Mouse (Mus musculus): Measurements from ENCODE around the gene Phxr2. TPM values are rescaled to one million over a fixed set of nuclear protein-coding genes. Genes with fewer than 3 reads are reported as not detected.
"Not testable (repeated sequence)": the region's sequence is repeated elsewhere in the genome, so short reads cannot be mapped to it uniquely, and the experiment has no call there.

Phxr2 gene
- total RNA-seq (2021) (not detected), polyA plus RNA-seq (2012; rRNA removed) (not detected in 2 replicates)
- long read RNA-seq, result 0 reads

DNA sequence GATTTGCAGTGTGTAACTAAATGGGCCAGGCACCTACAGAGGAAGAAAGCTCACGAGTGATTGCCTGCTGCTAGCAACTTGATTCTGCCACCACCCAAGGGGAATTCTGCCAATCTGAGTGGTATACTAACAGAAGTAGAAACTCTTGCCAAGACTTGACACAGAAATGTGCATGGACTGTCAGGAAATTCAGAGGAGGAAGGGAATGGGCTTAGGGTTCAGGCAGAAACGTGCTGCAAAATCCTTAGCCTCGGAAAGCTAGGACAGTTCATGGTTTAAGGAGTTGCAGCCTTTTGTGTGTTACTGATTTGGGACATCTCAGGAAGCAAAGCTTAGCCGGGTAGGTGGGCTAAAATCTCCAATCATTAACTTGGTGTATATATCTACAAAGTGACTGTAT, at the start of gene Phxr2:
Gene Phxr2 (minus strand): TSS at position 101 of the 400 bp plus-strand sequence.
- no peak for DNase-seq

DNA sequence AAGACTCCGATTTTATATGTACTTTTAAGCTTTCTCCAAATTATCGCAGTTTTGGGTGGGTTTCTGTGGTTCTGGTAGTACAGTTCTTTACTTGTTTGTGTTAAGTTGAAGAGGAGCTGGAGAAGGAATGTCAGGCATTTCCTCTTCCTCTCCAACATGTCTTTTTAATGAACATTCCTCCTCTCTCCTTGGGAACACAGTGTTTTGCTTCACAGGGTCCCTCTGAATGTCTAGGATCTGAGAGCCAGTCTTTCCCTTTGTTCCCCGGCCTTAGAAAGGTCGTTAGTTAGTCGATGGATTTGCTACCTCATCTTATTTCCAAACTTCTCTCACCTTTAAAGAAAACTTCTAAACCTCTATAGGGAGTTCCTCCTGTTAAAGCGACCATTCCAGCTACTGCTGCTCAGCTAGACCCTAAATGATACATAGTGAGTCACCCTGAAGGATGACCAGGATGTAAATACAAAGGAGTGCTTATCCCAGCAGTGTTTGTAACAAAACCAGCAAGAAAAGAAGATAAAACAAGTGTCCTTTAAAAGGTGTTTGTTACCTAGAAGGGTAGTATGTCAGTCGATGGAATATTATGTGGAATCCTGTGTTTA, 46.9 kb upstream of the Phxr2 start:
- no peak for DNase-seq

DNA sequence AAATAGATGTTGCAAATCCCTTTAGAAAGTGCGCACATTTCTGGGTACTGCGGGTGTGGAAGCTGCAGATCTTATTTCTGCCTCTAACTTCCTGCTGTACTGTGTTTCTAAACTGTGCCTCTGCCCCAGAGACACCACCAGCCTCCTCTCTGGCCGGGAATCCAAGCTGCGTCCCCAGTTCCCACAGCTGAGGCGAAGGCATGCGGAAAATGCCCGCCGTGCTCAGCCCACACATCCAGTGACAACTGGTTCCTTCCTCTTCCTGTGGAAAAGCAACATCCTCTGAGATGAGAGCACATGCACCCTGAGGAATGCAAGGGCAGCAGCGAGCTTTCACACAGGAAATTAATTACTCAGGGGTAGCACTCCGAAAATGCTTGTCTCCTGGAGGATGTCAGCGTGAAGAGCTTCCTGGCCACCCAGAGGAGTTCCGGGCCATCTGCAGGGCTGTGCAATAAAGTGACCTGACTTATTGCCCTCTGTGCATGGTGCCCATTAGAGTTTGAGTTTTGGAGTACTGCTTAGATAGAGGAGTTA, 45.9 kb upstream of the Phxr2 start:
- DNase-seq, result peak; percentile 50

DNA sequence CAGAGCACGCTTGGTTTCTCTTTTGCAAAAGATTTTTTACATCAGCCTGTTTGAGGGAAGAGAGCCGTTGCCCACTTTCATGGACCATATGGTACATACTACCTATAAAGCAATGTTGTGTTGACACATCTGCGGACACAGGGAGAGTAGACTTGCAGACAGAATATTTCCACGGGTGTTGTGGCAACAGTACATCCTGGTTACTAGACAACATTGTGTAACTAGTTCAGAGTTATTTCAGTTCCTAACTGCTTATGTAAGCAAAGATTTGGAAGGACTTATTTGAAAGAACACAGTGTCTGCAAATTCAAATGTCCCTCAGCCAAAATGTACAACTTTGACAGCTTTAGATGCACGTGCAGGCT, 43.6 kb upstream of the Phxr2 start:
- DNase-seq, result no peak

DNA sequence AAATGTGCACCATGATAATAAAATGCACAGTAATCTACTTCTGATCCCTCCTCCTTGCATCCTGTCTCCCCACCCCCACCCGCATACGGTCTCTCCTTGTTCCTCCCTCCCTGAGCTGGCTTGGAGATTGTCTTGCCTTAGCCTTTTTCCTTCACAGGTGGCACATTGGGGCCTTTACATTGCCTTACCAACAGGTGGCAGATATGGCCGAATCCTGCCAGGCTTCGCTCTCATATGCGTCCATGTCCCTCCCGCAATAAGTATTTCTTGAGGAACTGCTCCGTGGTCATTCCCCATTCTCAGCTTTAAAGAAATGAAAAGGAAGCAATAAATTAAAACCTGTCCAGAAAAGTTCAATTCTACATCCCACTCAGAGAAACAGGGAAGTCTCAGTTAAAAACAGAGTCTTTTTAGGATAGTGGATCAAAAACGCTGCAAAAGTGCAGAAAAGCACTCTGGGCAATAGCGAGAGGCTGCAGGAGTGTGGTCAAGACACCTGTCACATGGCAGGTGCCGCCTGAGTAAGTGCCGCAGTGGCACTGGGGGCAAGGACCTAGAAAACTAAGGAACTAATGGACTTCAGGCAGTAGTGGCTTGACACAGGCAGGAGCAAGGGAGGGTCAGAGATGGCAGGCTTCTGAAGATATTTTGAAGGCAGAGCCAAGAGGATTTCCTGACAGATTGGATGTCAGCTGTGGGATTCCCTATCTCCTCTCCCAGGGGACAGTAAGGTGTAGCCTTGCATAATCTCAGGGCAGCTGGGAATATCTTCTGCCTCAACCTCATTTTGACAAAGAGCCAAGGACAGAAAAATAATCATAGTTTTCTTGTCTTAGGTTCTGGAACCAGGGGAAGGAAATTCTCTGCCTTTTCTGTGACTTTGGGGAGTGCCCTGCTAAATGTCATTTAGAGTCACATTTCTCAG, 43.0 kb upstream of the Phxr2 start:
- DNase-seq, result peak; percentile 48

DNA sequence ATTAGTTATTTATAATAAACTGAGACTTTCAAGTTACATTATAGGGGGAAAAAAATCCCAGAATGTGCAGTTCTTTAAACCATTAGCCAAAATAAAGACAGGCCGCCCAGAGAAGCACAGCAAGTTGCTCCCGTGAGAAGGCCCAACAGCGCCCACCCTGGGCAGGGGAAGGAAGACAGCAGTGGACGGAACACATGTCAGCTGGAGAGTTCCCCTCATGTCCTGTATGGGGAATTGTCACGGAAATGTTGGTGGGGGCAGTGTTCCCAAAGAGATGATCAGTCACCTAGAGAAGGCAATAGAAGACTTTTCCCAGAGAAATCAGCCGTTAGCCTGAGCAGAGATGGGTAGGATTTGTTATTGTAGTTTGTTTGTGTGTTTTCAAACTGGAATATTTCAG, 42.3 kb upstream of the Phxr2 start:
- no peak for DNase-seq

DNA sequence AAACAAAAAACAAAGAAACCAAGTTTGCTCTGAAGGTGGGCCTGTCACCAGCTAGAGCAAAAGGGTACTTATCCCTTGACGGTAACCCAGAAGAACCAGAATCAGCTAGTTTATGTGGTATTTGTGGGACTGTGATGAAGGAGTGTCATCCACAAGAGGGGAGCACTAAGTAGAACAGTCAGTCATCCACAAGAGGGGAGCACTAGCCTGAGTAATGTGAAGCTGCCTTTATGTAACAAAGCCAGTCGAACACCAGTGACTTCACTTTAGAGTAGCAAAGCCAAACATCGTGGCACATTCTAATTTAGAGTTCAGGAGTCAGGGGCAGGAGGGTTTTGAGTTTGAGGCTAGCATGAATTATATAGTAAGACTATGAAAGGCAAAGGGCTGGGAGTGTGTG, 40.3 kb upstream of the Phxr2 start:
- DNase-seq, result no peak

DNA sequence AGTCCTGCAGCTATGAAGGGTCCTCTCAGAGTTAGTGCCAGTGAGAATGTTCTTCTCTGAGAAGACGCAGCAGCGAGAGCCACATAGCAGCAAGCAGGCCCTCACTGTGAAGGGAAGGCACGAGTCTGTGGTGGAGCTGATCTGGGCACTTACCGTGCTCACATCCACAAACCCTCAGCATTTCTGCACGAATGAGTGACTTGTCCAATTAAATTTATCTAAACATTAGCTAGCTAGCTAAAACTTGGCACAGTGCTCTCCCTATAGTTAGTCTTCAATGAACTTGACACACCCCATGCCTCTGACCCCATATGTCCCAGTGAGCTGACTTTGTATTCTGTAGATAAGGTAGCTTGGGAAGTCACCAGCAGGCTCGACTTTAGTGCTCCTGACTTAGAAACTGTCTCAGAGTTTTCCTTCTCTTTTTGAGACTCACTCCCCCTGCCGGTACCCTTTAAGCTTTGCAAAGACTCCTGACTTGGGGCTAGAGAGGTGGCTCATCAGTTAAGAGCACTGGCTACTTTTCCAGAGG, 39.7 kb upstream of the Phxr2 start:
- no peak for DNase-seq

DNA sequence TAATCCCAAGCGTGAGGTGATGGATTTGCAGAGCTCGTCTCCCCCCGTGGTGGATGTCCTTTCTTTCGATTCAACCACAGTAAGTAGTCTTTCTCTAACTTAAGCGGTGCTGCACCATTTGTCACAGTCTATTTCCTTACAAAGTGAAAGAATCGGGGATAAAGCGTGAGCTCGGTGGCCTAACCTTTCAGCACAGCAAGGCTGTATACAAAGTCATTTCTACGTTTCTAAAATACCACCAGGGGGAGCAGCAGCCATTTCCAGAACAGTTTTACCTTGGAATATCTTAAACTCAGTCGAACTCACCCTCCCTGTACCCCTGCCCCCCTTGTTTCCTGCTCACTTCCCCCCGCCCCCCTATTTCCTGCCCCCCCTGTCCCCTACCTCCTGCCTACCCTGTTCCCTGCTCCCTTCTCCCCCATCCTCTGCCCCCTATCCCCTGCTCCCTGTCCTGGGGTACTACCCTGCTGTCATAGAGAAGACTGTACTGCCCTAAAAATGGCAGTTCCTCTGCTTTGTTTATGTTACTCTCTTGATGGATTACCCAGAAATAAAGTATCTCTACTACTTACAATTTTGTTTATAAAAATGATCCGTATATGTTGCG, 38.8 kb upstream of the Phxr2 start:
- peak; percentile 44 for DNase-seq

DNA sequence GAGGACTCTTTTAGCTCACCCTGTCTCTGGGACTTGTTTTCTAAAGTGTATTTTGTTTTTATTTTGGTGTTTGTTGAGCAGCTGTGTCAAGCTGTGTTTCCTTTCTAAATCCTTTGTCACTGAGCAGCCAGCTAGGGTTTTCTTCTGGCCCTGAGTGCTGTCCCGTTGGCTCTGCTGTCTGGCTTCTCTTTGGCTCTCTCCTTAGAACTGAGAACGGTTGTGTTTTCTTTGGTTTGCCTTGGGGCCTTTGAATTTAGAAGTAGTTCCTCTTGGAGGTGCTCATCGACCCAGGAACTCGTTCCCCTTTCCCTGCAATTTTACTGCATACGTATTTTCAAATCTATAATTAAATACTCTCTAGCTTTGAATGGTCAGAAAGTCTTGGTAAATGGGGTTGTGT, 36.9 kb upstream of the Phxr2 start:
- DNase-seq, result no peak

DNA sequence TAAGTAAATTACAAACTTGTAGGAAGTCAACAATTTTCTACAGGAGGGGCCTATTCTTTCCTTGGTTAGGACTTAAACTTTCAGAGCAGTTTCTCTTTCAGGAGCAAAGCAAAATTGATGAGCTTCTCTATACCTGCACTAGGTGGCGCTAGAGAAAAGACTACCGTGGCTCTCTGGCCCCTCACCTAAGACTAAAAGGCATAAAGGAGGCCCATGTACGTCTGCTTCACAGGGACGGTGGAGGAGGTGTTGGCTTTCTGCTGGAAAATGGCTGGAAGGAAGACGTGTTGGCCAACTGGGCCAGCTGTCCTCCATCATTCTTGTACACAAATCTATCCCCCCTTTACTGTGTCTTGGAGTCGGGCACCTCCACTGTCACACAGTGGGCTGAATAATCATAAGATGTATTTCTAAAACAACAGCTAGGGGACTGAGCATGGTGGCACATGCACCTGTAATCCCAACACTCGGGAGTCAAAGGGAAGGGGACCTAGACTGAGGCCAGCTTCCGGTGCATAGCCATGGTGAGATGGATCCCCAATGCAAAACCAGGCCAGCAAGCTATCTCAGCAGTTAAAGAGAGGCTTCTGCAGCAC, 36.0 kb upstream of the Phxr2 start:
- peak; percentile 37 for DNase-seq

DNA sequence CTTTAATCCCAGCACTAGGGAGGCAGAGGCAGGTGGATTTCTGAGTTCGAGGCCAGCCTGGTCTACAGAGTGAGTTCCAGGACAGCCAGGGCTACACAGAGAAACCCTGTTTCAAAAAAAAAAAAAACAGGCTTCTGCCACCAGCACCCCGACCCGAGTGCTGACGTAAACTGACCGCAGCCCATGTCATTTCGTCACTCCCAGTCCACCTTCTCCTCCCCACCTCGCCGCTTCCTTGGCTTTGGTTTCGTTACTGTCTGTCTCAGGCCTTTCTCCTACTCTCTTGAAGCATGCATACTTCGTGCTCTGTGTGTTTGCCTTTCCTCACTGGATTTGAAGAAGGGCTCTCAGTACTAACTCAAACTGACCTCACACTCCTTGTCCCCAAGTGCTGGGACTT, 31.6 kb upstream of the Phxr2 start:
- not testable (repeated sequence) for DNase-seq

DNA sequence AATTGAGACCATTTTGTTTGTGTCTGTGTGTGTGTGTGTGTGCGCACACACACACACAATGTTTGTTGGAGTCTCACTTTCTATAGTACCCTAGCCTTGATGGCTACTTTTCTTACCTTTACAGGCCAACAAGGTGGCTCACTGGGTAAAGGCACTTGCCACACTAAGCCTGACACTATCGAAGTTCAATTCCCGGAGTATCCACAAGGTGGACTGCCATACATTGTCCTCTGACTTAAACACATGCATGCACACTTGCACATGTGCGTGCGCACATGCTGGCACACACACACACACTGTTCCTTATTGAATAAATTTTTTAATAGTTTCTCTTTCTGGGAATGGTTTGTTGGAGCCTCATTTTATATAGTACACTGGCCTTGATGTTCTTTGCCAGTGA, 30.7 kb upstream of the Phxr2 start:
- DNase-seq, result no peak

DNA sequence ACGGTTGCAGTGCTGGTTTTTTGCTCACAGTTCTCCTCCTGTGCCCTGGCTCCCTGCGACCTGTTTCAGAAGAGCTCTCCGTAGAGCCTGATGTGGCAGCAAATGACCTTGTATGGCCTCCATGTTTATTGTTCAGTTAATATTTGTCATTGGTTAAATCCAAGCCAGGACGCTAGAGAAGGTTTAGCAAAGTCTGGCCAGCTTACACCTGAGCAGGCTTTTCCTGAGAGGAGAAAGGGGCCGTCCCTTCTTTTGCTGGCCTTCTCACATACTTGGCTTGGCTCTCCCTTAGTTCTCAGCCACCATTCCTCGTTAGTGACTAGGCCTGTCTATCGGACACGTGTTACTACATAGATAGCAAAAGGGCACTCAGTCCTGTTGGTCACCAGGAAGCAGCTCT, 28.5 kb upstream of the Phxr2 start:
- no peak for DNase-seq

DNA sequence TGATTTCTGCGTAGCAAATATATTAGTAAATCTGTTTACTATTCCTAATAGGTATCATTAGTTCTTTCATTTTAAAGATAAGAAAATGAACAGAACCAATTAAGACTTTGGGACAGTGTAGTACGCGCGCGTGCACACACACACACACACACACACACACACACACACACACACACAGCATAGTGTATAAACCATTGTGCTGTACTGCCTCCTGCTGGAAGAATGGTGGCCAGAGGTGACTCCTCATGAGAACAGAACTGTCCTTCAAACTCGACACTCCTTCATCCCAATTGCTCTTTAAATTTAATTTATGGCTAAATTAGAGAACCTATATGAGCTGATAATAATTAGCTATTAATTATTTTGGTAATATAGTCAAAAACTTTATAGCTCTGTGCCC, 25.9 kb upstream of the Phxr2 start:
- no peak for DNase-seq

DNA sequence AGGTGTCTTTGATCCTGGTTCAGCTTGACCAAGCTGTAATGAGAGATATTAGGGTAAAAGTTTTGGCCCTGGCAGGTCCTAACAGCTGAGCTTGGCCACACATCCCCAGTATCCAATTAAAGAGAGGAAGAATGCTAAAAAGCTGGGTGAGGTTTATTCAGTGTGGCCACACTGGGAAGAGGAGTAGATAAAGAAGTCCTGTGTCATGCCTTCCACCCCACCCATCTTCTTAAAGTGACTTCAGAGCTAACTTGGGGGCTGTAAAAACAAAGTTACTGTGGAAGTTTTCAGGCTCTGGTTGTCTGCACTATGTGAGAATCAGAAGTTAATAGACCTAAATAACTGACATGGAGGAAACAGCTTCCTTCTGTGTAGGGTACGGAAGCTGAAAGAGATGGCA, 25.5 kb upstream of the Phxr2 start:
- no peak for DNase-seq

DNA sequence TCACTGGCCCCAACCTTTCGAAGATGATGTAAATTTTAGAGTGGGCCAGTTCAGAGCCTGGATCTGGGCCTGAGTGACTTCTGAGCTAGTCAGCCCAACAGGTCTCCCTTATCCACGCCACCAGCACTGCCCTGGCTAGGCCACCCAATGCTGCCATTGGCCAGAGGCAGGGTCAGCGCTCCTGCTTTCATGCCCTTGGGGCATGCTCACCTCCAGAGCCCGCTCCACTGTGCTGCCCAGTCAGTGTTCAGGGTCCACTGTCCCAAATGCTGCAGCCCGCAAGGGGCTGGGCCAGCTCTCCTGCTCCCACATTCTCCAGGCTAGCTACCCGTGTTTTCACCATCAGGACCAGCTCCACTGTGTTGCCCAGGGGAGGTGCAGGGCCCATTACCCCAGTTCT, 23.9 kb upstream of the Phxr2 start:
- no peak for DNase-seq

DNA sequence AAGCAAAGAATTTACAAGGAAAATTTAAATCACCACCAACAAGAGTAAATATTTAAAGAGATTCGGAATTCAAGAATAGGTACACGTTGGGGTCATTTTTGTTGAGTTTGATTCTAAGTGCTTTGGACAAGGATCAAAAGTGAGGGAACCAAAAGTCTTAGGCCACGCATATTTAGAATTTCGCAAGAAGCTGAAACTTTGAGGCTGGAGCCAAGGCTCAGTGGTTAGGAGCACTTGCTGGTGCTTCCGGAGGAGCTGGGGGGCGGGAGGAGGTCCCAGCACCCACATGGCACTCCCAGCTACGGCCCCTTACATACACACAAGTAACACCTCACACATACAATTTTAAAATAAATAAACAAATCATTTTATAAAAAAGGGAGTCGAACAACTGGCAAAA, 20.5 kb upstream of the Phxr2 start:
- DNase-seq, result no peak

DNA sequence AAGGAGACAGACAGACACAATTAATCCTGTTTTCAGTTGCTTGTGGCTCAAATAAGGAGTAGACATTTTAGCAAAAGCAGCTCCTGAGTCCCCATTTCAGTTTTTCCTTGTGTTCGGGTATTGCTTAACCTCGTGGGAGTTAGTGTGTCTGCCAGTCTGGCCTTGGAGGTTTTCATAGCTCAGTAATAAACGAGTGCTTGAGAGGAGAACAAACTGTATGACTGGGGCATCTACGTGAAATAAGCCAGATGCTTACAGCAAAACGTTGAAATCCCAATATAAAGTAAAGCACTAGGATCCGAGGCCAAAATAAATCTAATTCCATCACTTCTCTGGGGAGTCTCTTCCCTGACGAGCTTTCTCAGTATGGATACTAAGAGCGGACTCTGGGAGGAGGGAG, 19.5 kb upstream of the Phxr2 start:
- DNase-seq, result no peak

DNA sequence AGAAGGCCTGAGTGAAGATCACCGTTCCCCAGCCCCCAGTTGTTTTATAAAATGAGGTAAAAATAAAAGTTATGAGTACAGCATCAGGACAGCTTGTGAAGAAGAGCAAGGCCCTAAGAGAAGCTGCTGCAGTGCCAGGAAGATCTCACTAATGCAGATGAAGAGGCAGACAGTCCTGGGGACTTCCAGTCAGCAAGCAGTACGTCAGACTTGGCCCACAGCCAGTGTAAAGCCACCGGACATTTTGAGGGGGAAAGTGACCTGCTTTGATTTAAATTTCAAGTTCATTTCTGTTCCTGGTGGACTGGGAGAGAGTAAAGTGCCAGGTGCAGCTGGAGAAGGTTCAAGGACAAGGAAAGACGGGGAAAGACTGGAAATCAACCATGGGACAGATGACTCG, 10.2 kb upstream of the Phxr2 start:
- no peak for DNase-seq

DNA sequence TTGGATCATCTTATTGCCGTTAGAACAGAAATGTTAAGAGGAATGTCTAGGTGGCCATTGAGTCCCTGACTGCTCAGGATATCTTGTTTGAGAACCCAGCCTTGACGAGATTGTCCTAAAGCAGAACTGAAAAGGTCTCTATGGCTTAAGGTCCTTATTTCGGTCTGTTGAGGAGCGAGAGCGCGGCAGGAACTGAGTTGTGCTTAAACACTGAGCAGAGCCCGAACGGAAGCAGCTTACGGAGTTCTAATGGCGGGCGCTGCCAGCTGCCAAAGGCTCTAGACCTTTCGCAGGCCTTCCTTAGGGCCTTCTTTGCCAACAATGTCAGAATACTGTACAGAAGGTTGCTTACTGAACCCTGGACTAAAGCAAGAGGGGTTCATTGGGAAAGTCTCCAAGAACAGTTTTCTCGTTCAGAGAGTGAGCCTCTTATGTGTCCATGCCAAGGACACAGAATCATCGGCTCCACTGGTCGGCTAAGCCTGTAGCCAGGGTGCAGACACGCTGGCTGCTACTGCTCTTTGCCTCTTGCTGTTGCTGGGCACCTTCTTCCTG, 7.3 kb upstream of the Phxr2 start:
- DNase-seq, result no peak
